Mouse (Mus musculus) CD8-positive naive resting alpha-beta T cell, adult 2 months (primary cell): ENCODE data around the gene Dlg2.

ENCODE experiments used
- DNase-seq, 2 experiments: peaks; one replicate each; pipeline ENCODE4 v3.0.0; 2022; ENCODE audit warnings: low read depth in 2 of 2, low spot score in 2 of 2

Gene Dlg2

DNA sequence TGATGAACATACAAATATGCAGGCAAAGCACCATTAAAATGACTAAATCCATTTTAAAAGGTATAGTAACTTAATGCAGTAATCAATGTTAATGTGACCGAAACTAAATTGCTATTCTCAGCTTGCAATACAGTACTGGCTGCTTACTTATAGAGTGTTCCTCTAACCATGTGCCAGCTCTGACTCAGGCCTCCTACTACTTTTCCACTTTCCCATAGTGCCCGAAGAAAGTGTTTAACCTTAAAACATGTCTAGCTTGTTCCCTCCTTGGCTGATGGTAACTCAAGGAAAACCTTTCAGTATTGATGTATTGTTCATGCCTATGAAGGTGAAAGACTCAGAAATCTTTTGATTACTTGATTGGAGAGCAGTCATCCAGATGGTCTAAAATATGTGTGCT is 1686.7 kb downstream of the Dlg2 start:
- no peak for DNase-seq

DNA sequence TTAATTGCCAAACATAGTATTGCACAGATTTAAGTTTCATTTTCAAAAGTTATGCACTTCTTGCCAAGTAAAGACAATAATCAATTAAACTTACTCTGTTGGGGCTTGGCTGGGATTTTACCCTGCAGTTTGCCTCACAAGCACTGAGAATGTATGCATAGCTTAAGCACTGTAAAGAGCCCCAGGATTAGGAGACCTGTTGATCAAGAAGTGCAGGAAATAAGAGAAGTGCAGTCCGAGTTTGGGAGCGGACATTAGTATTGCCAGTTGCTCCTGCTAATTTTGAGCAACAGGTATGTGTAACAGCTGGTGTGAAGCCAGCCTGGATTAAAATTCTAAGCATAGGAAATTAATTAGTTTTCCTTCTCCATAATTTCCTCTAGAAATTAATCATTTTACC is 1687.8 kb downstream of the Dlg2 start:
- no peak for DNase-seq

DNA sequence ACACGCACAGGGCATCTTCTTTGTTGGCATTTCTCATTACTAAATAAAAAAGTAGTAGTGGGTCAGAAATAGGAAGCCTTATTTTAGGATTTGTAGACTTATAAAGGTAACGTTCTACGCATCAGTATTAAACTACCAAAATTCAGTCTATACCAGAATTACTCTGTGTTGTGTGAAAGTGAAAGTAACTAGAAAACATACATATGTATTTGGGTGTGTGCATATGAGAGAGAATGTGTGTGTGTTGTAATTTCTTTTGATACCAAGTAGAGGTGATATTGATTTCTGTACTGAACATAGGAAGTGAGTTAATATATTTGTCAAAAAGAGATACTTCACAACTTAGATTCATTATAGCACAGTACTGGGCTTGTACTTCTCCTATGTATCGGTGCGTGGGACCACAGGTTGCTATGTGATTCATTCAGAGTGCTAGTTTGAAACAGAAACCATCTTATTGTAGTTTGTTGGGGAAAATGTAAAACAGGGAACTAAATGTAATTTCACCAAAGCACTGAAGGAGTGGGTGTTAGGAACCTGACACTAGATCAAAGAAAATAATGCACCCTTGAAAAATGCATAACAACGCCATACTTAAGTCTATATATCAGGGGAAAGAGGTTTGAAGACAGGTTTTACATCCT is 1688.5 kb downstream of the Dlg2 start:
- DNase-seq = no peak

DNA sequence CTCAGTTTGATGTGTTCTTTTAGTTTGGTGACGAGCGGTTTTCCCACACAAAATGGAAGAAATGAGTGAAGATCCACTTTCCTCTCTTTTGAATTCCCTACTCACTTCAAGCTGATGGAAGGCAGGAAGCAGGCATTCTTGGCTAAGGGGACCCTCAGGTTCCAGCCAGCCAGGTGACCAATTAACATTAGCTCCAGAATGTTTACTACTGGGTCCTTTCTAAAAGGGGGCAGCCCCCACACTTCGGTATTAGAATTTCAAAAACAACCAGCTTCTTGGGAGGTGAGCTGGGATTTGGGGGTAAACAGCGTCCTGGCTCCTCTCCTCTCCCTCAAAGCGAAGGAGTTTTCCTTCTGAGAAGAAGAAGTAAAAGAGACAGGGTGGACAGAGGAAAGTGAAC is 1703.6 kb downstream of the Dlg2 start:
- DNase-seq = no peak

DNA sequence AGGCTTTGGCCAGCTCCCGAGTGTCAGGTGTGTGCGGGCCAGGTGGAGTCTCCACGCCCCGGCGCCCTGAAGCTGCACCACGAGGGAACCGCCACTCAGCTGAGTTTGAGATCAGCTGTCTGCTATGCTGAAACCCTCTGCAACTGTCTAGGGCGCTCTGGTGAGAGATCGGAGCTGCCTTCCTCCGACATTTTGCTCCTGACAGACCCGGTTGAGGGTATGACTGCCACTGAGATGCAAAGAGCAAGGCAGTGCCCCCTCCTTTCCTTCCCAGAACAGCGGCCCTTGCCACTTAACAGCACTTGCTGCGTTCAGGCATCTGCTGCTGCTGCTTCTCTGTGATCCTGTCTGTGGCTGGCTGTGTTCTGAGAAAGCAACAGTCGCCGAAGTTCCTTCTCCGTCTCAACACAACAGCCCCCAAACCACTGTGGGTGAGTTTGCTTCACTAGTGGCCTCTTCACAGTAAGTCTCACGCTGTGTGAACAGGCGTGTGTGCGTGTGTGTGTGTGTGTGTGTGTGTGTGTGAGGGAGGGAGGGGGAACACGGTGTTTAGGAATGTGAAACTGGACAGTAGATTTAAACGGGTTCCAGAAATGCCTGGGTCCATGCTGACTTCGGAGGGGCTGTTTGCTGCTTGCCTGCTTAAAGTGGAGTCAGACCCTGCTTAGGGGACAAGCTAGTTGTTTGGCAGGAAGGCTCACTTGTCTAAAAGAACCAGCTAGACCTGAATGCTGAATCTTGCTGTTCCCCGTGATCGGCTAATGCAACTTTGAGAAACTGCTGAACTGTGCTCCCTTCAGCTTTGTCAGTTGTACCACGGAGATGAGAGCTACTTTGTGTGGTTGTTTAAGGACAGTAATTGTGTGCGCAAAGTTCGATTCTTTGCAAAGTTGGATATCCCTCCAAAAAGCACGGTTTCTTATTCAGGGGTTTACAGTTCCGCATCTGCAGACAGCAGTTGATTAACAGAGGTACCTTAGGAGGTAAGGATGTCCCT is 1704.4 kb downstream of the Dlg2 start:
- DNase-seq = no peak

DNA sequence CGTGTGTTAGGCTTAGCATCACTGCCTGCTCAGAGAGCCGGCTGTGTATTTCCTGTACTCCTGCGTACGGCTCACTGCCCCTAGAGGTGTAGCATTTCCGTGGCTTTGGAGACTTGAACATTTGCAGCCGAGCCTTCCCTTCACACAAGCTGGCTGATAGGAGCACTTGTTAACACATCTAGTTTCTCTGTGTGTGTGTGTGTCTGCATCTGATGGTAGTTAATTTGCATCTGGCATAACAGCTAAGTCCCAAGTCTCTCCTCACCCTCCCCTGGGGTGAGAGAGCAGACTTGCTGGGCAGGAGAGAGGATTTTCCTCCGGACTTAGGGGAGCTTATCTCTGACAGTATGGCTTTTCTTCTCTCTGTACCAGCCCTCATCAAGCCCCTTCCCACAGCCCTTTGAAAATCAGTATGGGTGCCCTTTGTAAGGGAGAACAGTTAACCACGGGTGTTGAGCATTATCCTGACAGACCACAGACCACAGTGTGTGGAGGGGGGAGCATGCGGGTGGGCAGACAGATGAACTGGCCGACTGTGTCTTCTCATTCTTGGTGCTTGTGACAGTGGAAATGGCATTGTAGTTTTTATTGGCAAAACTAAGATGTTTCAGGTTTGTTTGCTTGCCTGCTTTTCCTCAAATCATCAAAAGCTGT is 1705.6 kb downstream of the Dlg2 start:
- no peak for DNase-seq

DNA sequence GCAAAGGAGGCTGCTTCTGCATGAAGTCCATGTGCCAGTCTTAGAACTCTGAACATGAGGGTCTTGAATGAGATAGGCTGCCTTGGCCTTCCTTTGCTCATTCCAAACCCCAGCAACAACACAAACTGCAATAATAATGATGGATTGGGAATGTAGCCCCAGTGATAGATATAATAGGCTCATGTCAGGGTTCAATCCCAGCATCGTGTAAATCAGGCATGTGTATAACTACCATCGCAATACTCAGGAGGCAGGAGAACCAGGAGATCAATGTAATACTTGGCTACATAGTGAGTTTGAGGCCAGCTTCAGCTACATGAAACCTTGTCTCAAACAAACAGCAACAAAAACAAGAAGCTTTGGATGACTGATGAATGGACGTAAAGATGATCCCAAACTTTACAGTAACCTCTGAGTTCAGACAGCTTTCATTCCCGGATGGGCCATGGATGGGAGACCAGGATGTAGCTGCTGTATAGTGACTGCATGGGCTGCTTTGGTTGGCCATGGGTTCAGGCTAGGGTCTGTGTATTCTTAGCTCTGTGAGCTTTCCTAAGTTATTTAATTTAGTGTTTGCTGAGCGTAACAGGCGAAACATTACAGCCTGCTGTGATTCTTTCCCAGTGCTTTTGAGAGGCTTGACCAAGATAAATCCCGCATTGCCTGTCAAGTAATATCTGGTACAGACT is 1708.0 kb downstream of the Dlg2 start:
- no peak for DNase-seq

DNA sequence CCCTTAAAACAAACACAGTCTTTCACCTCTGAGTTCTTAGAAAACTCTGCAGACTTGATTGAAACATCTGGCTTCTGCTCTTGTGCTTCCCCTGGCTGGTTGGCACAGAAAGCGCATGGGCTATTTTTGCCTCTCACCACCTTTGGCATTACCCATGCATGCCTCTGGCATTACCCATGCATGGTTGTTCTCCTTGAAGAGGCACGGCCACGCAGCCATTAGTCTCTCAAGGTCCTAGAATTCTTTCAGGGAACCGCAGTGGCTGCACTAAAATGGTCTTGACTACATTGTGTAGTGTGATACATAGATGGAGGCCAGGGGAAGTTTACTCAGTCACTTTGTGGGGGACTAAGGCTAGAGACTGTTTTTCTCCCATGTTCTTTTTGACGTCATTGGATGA is 1709.9 kb downstream of the Dlg2 start:
- no peak for DNase-seq

DNA sequence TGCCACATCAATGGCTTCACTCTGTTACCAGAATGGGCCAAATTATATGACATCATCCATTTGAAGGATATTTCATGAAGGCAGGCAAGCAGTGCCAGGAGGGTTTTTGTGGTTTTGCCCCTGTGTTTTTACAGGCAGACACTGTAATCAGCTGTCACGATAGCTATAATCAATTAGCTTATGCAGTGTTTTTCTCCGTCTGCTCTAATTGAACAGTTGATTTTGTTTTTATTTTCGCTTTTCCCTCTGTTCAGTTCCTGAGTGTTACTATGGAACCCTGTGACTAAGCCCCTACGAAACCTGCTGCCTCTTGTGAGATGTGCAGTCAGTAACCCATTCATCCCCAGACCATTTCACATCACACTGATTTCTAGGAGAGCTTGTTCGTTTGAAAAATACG is 1712.7 kb downstream of the Dlg2 start:
- no peak for DNase-seq

DNA sequence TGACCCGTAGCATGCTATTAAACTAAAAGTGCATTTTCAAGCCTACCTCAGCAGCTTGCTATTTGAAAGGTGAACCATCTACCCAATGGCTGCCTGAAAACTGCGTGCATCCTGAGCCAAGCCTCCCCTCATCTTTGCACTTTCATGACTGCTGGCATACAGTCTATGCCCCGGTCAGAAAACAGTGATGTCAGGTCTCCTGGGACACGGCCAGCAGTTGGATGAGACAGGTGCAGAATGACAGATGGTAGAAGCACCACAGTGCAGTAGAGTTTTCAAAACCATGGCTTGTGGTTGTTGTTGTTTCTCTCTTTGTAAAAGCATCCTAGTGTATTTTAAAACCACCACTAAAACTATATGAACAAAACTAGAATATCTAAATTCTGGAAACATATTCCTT is 1719.5 kb downstream of the Dlg2 start:
- DNase-seq = no peak

DNA sequence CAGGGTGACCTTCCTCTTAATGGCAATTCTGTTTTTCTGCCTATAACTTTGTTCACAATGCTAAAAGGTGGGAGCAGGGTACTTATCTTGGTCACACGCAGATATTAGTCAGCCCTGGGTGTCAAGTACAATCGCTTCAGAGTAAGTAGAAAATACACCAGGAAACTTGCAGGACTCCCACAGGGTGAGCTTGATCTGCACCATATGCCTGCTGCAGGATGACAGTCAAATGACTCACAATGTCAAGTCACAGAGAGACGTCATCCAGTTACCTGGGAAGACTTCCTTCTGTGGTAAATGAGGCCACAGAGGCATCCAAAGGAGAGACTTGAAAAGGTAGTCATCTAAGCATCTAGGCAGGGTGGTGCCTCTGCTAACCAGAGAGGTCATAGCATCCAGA is 1721.1 kb downstream of the Dlg2 start:
- DNase-seq = no peak

DNA sequence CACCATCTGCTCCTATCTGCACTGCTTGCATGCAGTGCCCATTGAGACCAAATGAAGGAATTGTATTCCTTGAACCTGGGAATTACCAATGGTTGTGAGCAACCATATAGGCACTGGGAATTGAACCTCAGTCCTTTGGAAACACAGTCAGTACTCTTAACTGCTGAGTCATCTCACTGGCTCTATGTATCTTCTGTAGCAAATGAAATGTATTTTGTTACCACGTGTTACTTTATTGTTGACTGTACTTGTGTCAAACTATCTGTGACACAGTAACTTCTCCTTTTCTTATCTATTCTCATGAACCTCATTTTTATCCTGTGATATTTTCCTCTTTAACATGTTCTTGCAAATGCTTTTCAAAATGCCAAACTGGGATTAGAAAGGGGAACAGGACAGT is 1722.7 kb downstream of the Dlg2 start:
- no peak for DNase-seq

DNA sequence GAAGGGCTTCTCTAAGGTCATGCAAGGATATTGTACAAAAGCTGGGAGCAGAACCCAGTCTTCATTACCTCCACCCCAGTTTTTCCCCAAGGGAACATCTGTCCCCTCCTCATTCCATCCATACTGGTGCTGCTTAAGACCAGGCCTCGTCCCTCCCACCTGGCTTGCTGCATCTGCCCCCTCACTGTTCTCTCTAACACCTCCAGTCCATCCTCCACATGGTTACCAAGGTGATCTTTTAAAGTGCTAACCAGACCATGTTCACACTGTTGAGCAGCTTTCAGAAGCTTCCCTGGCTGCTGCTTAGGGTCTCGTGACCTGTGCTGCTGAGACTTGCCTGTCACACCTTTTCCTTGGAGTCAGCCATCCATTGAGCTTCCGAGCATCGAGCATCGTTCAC is 1734.2 kb downstream of the Dlg2 start:
- DNase-seq = no peak

DNA sequence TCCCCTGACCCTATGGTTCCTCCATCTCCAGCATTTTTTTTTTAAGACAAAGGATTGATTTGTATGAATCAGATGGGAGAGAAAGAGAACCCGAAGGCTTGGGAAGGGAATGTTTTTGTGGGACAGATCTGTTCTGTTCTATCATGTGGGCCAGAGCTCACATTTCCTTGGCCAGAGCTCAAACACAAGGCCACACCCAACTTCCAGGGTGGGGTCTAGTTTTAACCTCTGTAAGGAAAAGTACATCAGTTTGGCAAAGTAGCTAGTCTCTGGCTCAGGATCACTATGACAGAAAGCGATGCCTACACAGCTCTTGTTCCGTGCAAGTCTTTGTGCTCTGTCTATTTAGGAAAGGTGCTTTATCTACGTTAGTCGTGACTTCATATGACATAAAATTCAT is 1737.3 kb downstream of the Dlg2 start:
- no peak for DNase-seq

DNA sequence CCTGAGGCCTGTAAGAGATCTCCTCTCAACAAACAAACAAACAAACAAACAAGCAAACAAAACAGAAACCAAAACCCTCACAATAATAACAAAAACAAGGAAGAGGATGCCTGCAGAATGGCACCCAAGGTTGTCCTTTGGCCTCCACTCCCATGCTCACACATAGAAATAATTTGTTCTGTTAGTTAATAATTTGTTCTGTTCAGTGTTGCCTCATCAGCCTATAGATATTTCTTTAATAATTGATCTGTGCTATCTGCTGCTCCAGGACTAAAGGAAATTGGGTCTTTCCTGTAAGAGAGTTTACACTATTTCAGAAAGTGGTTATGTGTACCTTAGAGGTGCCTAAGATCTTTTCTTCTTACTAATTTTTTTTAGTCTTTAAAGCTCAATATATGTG is 1741.7 kb downstream of the Dlg2 start:
- no peak for DNase-seq

DNA sequence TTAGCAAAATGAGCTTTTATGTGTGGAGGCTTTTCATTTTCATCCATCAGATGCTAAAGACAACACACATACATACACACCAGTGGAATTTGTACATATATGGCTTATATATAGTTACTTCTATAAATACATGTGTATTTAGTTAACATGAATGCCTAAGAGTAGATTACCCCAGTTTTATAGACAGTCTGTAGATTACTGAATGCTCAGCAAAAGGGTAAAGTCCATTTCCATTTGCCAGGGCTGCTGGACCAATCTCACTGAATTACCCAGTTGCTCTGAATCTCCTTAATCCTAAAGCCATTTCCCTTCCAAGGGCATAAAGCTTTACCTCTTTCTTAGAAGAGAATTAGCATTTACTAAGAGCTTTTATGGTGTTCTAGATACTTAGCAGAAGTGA is 1744.1 kb downstream of the Dlg2 start:
- DNase-seq = no peak

DNA sequence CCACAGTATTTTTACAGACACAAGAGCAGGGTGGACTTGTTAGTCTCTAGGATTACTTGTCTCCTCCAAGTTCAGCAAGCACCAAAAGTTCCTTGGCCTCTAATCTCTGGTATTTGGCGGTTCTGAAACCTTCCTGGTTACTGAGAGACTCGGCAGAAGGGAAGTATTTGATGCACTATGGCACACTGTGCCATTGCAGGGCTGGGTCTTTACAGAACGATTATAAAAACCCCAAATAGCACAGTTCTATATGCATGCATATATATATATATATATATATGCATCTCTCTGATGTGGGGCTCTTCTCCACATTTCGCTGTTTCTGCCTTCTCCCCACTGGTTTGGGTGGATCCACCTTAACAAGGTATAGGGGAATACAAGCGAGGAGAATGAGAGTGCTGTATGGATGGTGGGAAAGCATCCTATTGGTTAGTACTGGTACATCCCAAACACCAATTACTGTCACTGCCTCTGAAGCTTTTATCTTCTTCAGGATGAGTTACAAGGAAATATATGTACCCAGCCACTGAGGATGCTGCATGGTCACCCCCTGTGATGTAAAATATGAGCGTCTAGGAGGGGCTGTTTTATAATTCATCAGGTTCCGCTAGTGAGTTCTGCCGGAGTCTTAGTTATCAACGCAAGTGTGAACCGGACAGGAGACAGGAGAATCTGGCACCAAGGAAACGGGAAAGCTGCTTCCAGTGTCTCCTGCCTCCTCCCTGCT is 1758.2 kb downstream of the Dlg2 start:
- no peak for DNase-seq

DNA sequence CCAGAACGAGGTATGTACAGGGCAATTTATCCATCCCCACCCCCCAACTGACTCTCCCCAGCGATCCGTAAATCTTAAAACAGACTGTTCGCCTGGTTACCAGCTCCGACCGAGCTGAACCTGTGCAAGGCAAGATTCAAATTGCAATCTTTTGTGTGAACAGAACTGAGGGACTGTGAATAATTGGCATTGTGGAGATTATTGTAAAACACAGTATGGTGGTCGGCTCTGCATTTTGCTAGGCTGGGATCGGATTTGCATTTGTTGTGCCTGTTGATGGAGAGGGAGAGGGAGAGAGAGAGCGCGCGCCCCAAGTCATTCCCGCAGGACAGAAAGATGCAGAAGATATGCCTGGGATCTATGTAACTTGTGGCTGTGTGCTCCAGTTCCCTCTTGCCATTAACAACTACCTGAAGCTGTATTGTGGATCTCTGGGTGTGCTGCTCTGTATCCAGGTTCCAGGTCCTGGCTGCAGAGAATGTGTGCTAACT is 1759.1 kb downstream of the Dlg2 start:
- DNase-seq = no peak

DNA sequence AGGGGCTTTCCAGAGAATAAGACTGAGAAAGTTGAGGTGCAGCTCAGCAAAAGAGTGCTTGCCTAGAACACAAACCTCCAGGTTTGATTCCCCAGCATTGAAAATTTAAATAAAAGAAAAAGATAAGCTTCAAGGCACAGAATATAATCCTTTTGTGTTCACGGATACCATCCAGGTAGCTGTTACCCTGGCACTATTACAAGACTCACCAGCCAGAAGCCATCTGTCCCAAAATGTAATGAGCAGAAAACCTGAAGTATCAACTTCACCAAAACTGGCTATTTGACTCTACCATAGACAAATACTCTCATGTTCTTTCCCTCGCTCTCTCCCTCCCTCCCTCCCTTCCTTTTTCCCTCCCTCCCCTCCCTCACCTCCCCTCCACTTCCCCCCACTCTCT is 1764.4 kb downstream of the Dlg2 start:
- no peak for DNase-seq

DNA sequence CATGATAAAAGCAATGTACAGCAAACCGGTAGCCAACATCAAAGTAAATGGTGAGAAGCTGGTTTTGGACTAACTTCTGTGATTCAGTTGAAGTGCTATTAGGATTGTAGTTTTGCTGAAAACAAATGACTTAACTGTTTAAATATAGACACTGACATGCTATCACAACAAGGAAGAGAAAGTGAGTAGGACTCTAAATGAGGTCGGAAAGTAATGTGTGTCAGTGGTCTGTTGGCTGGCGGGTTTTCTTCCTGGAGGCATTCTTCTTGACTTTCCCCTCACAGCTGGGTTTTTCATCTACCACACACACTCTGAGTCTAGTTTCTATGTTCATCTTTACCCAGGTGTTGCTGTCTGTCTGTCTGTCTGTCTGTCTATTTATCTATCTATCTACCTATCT is 1771.1 kb downstream of the Dlg2 start:
- DNase-seq = no peak

DNA sequence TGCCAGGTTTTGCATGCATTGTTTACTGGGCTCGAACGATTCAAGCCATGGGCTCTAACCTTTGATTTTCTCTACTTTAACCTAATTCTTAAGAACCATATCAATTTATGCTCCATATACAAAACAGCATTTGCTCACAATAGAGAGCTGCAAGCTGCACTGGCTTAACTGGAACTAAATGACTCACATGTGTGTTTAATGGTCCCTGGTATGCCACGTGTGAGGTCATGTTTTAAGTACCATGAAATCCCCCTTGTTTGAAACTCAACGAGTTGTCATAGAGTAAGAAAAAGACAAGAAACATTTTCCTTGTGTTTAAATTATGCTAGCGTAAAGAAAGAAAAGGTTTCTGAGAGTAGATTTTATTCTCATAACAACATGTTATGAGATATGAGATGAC is 1772.1 kb downstream of the Dlg2 start:
- no peak for DNase-seq
